Mouse (Mus musculus): ENCODE measurements around the gene Gsap.

DNA sequence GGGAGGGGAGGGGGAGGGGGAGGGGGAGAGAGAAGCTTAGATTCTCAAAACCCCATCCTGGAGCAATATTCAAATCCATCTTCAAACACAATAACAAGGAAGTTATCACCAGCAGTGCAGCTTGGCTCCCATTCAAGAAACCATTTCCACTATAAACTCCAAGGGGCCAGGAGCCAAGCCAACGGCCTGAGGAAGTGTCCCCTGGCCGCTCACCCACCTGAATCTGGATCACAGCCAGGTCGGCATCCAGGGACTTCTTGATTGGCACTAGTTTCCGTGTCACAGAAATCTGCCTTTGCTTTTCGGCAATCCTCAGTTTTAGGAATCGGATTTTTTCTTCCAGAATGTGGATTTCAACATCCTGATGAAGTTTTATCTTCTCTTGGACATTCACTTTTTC lies 115.0 kb downstream of the Gsap start:
- TF ChIP-seq CTCF (conservative IDR thresholded peaks at IDR 0.05; ENCODE audit: low read length) (no peak), POU5F1 (IDR thresholded peaks at IDR 0.05; ENCODE audit: borderline replicate concordance, low read length) (no peak), NANOG (IDR thresholded peaks at IDR 0.05; ENCODE audit: borderline replicate concordance, low read length) (no peak)
